Comparison of ENCODE assay signal across 8 mouse cellular contexts in the genomic region with DNA sequence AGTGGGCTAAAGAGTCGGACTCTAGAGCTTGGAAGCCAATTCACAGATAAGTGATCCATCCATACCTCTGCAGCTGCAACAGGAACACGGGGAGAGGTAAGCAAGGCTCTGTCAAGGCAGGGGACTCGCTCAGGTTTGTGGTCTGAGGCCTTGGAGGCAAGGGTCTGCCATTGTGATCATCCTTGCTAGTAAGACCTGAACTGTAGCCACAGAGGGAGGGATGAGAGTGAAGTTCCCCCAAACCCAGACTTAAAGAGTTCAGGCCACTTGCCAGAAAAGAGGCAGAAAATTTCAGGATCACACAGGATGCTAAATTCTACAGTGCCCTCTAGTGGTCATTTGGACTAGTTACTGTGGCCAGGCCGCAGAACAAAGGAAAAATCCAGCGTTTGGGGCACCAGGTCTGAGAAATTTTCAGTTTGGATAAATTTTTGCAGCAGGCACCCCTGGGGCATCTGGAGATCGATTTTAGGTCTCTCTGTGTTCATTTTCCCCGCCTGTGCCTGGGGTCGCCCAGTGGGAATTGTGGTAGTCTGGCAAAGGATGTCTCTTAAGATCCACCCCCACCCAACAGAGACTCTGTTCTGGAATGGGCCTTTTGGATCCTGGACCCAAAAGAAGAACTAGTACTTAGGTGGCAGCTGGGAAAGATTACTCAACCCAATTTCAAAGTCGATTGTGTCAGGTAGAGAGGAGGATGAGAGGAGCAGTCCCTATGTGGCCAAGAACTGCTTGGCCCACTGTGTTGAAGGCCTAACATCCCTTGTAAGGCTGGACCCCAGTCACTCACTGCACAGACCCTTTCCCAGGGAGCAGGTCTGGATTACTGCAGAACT. TPM values are rescaled to one million over a fixed set of nuclear protein-coding genes. Genes with fewer than 3 reads are reported as not detected.
DNase-seq lines count a peak whose midpoint lies in the region; TF ChIP-seq lines count a peak whose summit lies in the region.

No protein-coding gene starts in this region.

- H3K4me3 ChIP-seq in layer of hippocampus, adult 2 months: no peak overlapping the region

- no peak overlapping the region for H3K27ac ChIP-seq in layer of hippocampus, adult 2 months

- peak; percentile 92 for TF ChIP-seq CTCF in layer of hippocampus, adult 2 months (conservative IDR thresholded peaks at IDR 0.05)

- peak; percentile 22 for DNase-seq in gastrocnemius, adult 18-20 months (ENCODE audit: low spot score)
- no peak for DNase-seq in gastrocnemius, postnatal 4 days (ENCODE audit: low spot score in 2 of 2)
- peak; percentile 16 for DNase-seq in ZHBTc4 (ENCODE audit: low read depth, low spot score)
- DNase-seq in embryo, embryonic 9.5 days (ENCODE audit: extremely low spot score): peak; percentile 71
- peak; percentile 40 for DNase-seq in heart, postnatal 4 days
- peak; percentile 39 to 43 for DNase-seq in layer of hippocampus, adult 2 months (ENCODE audit: low spot score in 2 of 2)
- peak; percentile 23 to 41 for DNase-seq in lung, postnatal 4 days
- DNase-seq in right cerebral cortex, postnatal 25 days: peak; percentile 6

RNA-seq across cellular contexts. Expression of gene Zfp958, which starts 24.6 kb away (rescaled TPM):
- 10 to 100 TPM; 10.1 to 10.6 TPM for total RNA-seq in gastrocnemius, adult 18-20 months (2021)
- total RNA-seq in gastrocnemius, postnatal 4 days (2021): 1 to 10 TPM; 8.8 to 9.7 TPM
- 10 to 100 TPM in 1 of 2 experiments, 1 to 10 TPM in 1; 8.9 to 10.9 TPM for total RNA-seq in heart, postnatal 4 days (2021)
- 10 to 100 TPM; 14.1 to 14.4 TPM for total RNA-seq in layer of hippocampus, adult 2 months (2021)

Comparison
In these comparisons a context has a peak if more than half of its experiments do, and no peak if none do; other contexts are left out.
1. DNase-seq: peak in gastrocnemius, adult 18-20 months (single experiment), ZHBTc4 (single experiment), embryo, embryonic 9.5 days (single experiment), heart, postnatal 4 days (single experiment), layer of hippocampus, adult 2 months (2 of 2), lung, postnatal 4 days (2 of 2) and right cerebral cortex, postnatal 25 days (single experiment); none in gastrocnemius, postnatal 4 days (0 of 2).